Mouse (Mus musculus) heart, adult 9 months (tissue): ENCODE measurements around the gene Dnajc21.
A peak's percentile ranks its signal among the peaks of the same experiment; 100 is the strongest.
"Not testable (repeated sequence)": the region's sequence is repeated elsewhere in the genome, so short reads cannot be mapped to it uniquely, and the experiment has no call there.

Source experiments
- DNase-seq, 2 experiments: peaks; one replicate each; pipeline ENCODE4 v3.0.0; 2022; ENCODE audit warnings: low spot score in 2 of 2

Dnajc21 gene

DNA sequence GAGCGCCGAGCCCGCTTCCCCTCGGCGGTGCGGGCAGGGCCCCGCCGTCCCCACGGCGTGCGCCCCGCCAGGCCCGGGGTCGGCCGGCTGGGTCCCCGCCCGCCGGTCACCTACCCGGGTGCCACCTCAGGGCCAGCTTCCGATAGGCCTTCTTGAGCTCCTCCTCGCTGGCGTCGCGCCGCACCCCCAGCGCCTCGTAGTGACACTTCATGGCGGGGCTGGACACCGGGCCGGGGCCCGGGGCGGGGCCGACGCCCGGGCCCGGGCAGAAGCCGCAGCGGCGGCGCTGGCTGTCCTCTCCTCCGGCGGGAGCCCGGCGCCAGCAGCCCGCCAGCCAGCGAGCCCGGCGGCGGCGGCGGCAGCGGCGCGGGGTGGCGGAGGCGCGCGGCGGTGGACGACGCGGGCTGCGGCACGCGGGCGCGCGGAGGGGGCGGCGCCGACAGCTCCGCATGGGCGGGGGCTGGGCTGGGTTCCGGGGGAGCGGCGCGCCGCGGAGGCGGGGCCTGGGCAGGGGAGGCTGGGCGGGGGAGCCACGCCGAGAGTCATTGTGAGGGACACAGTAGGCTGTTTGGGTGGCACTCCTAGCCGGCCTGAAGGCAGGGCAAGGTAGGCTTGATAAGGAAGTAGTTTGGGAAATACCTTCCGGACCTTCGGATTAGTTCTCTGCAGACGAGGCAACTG, at the start of gene Dnajc21:
Gene Dnajc21 (minus strand): TSS at position 366 of the 681 bp plus-strand sequence.
- DNase-seq = peak; percentile 89 to 91

DNA sequence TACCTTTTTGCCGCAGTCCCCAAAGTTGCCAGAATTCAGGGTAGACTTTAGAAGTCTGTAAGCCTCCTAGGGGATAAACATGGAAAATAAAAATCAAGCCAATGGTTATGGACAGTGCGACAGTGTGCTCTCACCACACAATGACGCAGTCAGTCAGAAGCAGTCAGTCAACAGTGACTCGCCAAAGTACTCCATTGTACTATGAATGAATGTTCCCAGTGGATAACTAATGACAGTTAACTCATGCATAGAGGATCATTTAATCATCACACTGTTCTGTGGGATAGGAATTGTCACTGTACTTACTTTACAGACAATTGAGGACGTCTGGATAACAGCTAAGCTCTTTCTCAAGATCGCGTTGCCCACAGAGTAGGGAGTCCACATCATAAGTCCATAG, 44.9 kb upstream of the Dnajc21 start:
- no peak for DNase-seq

DNA sequence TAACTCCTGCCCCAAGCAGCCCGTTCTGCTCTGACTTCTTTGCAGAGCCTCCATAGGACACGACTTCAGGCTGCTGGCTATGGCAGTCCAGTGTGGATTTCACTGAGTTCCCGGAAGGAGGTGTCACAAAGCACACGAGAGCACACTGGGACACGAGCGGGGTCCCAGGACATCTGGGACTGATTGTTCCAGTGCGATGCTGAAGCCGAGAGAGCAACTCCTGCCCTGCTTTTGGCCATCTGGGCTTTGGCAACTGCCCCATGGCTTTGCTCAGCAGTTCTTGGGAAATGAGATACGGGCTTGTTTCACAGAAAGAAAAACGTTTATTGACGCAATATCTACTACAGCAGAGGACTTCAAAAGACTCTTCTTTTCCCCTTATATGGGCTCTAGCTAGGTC, 35.8 kb upstream of the Dnajc21 start:
- DNase-seq = peak; percentile 27 to 39

DNA sequence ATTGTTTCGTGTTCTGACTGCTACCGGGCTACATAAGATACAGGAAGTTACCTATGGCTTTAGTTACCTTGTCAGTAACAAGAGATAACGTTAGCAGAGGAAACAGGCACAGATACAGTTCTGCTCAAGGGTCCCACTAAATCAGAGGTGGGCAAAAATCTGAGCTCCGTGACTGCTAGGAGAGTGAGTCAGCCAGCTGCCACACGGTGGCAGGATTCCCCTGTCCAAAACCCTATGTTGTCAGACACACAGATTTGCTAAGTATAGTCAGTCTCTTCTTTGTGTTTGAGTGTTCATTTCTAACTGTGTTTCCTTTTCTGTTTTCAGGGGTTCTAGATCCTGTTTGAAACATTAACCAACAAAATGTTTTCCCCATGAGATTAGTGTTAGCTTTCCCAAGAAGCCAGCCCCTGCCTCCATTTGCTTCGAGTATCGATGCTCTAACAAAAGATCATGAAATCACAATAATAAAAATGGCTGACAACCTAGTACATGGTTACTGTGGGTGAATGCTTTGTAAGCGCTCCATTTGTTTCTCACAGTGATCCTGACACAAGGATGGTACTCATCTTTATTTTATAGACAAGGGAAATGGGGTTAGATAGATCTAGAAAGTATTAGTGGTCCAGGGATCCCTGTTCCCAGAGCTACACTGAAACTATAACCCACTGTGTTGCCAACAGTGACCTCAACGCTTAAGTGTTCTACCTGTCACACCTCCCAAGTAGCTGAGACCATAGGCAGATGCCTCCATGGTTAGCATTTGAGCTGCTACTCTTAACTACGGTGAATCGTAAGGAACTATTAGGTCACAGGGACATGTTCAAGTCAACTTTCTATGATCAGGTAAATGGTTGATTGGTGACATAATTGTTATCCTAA, 30.8 kb upstream of the Dnajc21 start:
- DNase-seq = no peak

DNA sequence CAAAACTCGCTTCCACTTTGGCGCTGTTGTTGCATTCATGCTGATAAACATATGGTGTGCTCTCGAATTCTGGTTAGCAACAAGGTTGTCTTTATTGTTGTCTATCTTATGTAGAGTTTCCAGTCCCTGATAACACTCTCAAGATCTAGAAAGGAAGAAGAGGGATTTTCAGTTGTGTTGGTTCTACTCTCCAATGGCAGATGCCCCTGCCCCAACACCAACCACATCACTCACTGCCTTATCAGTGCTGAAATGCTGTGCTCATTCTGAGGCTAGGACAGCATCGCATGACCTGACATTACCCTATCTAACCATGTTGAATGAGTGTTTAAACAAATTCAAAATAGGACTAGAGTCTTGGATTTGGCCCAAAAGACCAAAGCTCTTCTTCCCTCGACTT, 29.7 kb upstream of the Dnajc21 start:
- no peak for DNase-seq

DNA sequence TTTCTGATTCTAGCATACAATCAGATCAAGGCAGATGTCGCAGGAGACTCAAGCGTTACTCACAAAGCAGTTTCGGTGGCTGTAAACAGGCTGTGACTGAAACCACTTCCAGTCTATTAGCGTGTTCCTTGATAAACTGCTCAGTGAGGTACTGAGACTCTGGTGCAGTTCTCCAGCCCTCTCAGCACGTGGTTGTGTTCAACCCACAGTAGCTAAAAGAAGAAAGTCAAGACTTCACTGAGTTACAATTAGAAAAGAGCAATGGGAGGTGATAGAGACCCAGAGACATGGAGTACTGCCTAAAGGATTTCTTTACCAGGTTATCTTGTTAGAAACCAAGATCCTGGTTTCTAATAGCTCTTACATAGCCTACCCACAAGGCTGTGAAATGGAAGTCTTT, 29.3 kb upstream of the Dnajc21 start:
- no peak for DNase-seq

DNA sequence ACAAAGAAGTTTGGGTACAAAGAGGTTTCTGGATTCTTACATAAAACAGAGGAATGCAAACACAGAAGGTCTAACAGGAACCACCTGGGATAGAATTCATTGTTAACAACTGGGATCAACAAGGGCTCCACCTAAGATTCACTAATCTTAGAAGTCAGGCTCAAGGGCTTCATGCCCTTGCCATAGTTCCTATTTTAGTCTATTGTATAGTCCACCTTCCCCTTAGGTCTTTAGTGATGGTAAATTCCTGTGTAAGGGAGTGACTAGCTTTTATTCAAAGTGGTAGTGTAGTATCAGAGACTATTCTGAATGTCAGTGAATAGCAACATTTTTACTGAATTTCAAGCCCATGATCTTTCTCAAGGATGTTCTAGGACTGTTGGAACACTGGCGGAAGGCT, 26.4 kb upstream of the Dnajc21 start:
- not testable (repeated sequence) for DNase-seq

DNA sequence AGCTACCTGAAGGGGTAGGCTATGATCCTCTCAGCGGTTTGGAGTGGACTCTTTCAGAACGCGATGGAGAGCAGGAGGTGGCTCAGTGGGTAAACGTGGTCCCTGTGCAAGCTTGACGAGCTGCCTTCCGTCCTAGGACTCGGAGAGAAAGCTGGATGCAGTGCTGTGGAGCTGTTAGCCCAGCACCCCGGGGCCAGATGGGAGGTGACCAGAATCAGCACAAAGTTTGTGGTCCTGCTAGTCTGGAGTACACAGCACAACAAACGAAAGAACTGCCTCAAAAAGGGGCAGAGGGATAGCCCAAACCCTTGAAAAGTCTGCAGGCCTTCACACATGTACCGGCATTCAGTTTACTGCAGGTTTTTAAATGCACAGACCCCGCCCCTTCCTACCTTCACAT, 25.6 kb upstream of the Dnajc21 start:
- no peak for DNase-seq

DNA sequence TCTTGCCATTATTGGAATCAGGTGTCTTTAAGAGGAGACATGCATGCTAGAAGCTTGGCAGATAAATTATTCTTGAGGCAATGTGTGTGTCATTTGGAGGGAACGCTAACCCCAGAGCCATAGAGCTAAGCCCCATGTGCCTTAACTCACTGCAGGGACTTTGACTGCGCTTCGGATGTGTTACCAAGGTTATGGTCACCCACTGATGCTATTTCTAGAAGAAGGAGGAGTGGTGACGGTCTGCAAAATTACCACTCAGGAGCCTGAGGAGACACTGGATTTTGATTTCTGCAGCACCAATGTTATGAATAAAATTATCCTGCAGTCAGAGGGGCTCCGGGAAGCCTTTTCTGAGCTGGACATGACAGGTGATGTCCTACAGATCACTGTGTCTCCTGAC, 19.8 kb upstream of the Dnajc21 start:
- DNase-seq = no peak

DNA sequence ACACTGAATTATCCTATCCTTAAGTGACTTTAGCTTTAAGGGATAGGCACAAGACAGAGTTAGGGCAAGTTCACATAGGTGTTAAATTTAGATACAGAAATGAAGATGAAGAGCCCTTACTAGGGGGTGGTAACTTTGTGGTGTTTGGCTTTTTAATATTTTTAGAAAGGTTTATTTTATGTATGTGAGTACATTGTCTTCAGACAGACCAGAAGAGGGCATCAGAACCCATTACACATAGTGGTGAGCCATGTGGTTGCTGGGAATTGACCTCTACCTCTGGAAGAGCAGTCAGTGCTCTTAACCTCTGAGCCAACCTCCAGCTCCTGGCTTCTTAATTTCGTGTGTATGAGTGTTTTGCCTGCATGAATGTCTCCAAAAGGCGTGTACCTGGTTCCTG, 16.9 kb upstream of the Dnajc21 start:
- no peak for DNase-seq

DNA sequence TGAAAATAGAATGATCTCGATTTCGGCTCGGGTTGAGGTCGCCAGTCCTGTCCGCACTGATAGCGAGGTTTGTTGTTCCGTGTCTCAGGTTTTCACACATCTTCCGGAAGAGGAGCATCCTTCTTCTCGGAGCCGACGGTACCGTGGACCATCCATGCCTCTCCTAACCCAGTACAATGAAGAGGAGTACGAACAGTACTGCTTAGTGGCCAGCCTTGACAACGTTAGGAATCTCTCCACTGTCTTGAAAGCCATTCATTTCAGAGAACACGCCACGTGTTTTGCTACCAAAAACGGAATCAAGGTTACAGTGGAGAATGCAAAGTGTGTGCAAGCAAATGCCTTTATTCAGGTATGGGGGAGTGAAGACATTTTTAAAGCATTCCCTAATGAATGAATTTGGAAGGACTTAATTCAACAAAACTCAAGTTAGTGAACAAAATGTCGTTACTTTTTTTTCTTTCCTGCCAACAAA, 16.1 kb upstream of the Dnajc21 start:
- no peak for DNase-seq

DNA sequence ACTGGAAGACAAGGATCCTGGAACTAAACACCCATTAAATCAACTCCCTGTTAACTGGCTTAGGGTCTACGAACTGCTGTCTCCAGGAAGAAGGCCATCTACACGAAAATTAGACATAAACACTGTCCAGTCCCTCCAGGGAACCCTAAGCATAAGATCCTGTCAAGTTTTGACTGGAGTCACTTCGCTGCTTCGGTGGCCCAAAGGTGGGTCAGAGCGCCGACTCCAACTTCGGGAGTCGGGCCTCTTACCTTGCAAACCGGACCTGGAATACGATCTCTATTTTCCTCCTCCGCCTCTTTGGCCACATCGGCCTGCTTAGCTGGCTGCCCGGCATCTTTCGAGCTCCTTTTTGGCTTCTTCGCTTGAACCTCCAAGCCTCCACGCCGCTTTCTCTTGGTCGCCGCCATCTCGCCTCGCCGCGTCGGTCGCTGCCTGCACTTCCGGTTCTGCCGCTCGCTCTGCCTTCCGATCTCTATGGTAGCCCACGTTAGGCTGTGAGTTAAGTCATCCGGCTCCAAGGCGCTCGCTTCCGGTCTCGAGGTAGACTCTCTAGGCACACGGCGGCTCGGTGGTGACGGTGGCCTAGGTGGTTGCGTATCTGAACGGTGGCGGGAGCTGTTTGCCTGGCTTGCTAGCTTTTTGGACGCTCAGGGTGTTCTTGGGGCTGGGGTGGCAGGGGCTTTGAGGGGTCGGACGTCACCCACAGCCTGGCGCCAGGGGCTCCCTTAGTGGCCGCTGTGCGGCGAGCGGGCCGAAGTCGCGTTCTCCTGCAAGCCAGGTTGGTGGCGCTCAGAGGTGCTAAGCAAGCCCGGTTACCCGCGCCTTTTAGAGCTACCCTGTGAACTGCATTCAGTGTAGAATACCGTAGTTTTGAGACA, 15.4 kb upstream of the Dnajc21 start, which contains the start of the genes Brix1 and Rad1:
Gene Brix1 (minus strand): TSS at position 464 of the 881 bp plus-strand sequence.
Gene Rad1 (plus strand): TSS at position 535 of the 881 bp plus-strand sequence.
- peak; percentile 93 to 94 for DNase-seq

DNA sequence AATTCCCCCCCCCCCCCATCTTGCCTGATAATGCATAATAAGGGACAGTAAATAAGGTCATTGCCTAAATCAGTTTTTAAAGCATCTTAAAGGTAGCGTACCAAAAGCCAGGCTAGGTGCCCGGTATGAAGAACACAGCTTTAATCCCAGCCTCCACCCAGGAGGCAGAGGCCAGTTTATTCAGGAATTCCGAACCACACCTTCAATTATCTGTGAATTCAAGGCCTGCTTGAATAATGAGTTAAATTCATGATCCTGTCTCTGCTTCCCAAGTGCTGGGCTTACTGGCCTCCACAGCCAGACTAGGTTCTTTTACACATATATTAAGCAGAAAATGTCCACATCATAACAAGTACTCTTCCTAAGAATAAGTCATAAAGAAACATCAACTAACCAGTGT, 625 bp upstream of the Dnajc21 start:
- no peak for DNase-seq

DNA sequence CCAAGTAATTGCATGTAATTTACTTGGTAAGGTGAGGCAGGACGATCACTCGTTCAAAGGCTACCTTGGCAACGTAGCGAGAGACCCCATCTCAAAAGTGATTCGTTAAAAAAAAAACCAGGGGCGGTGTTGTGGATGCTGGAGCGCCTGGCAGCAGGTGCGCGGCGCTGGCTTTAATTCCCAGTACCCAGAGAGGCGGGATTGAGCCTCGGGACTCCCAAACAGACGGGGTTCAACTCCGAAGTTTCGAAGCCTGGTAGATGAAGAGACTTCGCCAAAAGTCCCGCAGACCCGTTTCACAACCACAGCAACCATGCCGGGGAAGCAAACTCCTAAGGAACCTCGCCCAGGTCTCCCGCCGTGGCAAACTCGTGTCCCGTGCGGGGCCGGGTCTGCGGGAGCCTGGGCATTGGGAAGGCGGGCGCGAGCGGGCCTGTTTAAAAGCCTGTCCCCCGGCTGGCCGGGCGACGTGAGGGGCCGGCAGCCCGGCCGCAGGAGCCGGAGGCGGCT, 620 bp downstream of the Dnajc21 start:
- DNase-seq = peak in 1 of 2 experiments; percentile 7

DNA sequence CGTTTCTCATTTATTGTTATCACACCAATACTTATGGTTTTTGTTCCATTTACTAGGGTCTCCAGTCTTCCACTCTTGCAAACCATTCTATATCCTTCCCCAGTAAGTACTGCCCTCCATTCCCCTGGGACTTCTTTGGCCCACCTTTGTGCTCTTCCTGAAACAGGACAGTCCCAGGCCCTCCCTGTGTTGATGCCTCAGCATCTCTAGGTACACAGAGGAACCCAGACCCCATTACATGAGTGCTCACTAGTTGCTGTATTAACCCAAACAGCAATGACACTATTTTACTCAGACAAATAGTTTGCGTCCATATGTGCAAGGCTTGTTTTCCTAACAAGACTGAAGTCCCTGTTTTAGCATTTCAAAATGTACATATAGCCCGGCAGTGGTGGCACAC, 1.6 kb downstream of the Dnajc21 start:
- DNase-seq = no peak

DNA sequence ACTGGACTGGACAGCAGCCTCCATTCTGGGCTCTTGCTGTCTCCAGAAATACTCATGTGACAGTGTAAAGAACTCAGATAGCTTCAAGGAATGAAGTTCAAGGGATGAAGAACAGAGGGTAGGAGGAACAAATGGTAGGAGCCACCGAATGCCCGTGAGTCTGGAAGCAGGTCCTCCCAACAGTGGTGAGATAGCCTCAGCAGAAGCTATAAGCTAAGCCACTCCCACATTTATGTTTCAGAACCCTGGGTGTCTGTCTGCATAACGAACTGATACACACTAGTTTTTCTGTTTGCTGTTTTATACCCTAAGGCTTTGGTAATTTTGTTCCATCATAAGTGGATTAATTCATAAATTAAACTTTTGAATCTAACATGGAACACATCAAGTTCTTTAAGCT, 5.6 kb downstream of the Dnajc21 start:
- no peak for DNase-seq

DNA sequence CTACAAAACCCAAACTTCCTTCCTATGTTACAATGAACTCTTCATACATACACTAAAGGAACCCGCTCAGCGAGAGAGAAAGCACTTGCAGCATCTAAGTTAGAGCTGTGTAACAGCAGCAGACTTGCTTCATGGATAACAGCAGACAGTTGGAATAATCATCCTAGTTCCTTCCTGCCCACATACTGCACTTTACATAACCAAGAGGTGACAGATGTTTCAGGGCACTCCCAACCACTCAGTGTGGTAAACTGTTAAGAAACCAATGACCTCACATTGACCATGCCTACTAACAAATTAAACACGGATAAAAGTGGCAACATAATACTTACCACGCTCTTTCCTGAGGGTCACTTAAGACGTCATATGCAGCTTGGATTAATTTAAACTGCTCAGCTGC, 6.8 kb downstream of the Dnajc21 start:
- DNase-seq = no peak

DNA sequence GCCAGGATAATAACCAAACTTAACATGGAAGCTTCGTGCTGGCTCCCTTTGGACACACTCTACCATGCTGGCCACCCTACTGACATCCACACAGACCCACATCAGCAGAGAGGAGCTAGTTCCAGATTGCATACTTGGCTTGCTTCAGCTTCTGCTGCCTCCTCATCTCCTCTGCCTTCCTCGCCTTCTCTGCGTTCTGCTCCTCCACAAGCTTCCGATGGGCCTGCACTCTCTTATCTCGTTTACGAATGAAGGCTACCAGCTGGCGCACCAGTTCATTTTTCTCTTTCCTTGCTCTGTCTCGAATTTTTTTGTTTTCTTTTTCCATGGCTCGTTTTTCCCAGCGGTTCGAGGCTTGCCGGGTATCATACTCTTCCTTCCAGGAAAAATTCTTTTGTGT, 9.3 kb downstream of the Dnajc21 start:
- DNase-seq = no peak

DNA sequence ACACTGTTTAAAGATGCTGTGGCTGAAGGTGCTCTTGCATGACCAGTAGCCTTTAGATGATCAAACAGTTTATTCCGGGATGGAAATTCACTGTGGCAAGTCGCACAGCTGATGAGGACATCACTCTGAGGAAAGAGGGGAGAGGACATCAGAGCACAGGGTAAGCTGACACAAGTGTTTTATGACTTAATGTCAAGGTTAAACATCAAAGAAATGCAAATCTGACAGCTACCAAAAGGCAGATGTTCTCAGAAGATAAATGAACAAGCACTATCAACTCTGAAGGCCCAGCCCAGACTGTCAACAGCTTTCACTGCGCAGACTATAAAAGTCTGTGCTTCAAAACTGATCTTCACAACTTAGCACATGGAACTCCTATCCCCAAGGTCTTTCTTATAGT, 23.2 kb downstream of the Dnajc21 start:
- no peak for DNase-seq

DNA sequence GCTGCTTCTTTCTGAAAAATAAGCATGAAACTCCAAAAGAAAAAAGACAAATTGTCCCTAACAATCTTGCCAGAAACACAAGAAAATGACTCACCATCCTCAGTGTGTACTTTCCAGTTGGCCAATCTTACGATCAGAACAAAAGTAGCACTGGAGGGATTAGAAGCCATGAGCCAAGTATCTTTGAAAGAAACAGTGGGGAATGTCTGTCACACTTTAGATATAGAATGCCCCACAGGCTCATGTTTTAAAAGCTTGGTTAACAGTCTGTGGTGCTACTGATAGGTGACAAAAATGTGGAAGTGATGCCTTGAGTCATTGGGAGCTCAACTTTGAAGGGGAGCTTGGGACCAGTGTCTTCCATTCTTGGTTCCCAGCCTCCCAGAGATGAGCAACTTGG, 28.0 kb downstream of the Dnajc21 start:
- DNase-seq = peak in 1 of 2 experiments; percentile 10

DNA sequence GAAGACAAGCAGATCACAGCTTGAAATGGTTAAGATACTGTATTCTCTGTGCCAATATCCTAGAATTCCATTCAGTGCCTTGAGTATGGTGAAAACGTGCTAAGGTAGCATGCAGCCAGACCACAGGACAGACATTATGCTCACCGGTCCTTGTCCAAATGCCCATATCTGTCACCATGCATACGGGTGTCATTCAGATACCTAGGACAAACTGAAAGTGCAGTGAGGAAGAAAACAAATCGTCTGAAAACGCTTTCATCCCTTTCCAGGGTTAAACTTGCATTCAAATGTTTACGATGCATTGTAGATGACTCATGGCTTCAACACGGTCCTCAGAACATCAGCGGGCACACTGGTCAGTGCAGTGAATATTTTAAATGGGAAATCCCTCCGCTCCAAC, 28.8 kb downstream of the Dnajc21 start:
- no peak for DNase-seq

DNA sequence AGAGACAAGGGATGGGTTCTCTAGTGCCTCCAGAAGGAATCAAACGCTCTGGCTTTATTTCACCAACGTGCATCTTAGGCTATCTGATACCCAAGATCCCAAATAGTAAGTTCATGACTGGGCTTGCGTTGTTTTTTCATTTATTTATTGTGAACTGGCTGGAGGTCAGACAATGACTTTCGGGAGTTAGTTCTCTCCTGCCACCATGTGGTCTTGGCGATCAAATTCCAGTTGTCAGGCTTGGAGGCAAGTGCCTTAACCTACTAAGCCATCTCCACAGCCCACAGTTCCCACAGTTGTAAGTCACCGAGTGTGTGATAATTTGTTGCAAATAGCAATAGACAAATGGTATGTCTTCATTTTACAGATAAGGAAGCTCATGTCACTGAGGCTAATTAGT, 30.4 kb downstream of the Dnajc21 start:
- DNase-seq = no peak
